Mouse (Mus musculus) heart, adult 9 months (tissue): Measurements from ENCODE around the gene Yes1.
"Not testable (repeated sequence)": the region's sequence is repeated elsewhere in the genome, so short reads cannot be mapped to it uniquely, and the experiment has no call there.

Experiments used
- DNase-seq, 2 experiments: peaks; one replicate each; pipeline ENCODE4 v3.0.0; 2022; ENCODE audit warnings: low spot score in 2 of 2

Gene Yes1

DNA sequence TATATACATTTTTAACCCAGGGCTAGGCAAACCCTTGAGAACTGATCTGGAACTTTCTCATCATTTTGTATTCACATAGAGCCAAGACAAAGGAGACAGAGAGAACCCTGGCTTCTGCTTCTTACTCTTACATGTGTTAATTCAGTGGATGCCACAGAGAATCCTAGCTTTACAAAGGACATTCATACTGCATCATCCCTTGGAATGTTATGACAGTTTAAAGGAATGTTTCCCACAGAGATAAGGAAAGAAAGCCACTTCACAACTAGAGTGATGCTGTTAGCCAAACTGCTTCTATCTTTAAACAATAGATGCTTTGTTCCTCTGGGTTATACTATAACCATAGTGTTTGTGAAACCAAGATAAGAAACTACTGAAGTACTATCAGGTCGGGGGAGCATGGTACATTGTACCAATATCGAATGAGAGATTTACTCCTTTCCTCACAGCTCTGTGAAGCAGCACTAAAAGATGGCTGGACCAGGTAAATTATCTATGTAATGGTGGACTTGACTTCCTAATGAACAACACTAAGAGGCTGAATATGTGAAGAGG is 95.3 kb downstream of the Yes1 start:
- DNase-seq = no peak

DNA sequence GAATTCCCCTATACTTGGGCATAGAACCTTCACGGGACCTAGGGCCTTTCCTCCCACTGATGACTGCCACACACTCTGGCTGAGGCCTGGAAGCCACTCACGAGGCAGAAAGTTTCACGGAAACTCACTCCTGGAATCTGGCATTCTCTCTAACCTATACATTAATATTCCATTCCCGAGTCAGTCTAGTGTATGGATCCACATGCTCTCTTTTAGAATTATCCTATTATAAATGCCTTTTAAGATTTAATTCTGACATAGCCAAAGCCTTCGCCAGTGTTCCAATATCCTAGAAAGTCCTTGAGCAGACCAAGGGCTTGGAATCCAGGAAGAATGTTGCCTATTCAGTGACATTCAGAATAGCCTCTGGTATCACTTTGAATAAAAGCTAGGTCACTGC is 100.5 kb downstream of the Yes1 start:
- DNase-seq = no peak

DNA sequence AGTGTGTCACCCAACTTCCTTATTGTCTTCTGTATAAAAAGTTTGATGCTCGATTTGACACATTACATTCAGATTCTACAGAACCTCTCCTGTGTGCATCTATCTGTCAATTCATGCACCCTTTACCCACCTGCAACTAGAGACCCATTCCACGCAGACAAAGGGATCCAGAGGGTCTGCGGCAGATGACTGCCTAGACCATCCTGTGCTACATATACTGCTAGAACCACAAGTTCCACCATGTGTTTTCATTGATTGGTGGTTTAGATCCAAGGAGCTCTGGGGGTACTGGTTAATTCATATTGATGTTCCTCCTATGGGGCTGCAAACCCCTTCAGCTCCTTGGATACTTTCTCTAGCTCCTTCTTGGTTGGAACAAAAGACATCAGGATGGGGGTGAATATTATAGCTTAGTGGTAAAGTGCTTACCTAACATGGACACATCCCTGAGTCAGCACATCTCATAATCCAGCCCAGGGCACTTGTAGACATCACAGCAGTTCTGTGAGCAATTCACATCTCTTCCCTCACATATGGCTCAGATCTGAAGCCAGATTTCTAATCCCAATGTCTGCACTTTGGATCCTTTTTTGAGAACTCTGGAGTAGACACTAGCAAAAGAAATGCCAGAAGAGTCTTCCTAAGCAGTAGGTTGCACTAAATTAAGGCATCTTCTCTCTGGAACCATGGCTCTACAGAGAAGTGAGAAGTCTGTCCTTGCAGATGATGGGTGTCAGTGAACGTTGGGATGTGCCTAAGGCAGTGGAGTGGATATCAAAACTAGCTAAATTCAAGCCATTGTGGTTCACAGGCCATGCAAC is 101.5 kb downstream of the Yes1 start:
- DNase-seq = no peak

DNA sequence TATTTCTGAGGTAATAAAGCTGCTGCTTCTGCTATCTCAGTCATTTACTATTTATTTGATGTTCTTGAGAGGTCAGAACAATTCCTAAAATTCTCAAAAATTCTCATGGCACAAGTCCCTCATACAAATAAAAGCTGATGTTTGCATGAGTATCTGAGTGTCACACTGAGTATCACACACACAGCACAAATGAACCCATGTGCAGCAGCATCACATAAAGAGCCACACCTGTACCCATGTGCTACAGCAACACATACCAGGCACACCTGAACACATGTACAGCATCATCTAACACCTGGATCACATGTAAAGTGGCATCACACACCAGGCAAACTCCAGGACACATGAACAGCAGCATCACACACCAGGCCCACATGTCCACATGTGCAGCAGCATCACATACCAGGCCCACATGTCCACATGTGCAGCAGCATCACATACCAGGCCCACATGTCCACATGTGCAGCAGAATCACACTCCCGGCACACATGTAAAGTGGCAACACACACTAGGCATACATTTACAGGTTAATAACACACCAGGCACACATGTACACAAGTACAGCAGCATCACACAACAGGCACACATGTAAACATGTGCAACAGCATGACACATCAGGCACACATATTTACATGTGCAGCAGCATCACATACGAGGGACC is 102.2 kb downstream of the Yes1 start:
- DNase-seq = no peak

DNA sequence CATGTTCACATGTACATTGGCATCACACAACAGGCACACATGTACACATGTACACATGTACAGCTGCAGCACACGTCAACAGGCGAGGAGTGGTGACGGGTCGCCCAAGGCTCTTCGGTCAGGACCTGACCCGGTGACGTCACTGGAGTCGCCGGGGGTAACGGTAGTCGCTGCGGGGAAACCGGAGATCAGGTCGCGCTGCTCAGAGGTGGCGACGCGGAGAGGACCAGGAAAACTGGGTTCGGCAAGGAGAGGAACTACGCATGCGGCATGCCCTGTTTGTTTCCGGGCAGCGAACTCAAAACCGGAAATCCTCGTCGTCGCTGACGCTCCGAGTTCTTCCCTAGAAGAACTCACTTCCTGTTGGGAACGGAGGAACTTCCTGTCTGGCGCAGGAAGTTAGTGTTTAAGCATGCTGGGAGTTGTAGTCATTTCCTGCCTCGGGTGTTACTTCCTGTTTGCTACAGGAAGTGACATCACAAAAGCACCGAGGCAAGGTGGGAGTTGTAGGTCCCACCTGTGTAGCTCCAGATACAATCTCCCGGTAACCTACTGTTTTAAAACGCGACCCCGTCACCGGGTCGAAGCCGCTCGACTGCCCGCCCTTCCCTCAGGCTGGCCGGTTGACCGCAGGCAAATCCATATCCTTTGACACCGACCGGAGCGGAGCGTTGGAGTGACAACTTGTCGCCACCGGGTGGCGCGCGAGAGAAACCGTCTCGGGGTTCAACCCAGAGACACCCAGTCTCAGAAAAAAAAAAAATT is 102.9 kb downstream of the Yes1 start:
- peak; percentile 93 to 95 for DNase-seq

DNA sequence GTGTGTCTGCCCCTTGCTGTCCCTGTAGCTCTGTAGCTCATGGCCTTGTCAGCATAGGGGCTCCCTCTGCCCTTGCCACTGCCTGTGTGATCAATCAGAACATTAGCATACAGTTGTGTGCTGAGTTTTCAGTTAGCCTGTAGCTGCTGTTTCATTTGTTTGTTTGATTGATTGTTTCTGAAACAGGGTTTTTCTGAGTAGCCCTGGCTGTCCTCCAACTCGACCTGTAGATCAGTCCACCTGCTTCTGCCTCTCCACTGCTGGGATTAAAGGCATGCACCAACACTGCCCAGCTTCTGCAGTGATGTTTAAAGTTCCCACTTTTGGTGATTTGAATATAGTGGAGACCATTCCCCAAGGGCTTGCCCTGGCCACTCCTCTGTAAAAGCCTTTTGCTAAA is 106.8 kb downstream of the Yes1 start:
- DNase-seq = no peak

DNA sequence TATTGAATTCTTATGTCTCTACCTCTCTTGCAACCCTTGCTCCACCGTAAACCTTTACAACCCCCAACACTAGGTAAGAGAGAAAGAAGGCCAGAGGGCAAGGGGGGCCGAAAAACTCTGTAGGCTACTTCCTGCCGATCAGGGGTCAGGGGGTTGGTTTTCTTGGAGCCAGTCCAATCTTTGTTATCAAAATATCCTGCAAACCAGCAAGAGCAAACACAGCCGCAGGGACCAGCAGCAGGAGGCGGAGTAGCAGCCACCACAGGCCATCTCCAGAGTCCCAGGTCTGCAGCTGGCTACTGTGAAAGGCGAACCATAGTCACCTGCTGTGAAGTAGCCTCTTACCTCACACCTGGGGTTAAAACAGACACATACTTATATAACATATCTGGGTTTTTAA is 107.9 kb downstream of the Yes1 start:
- DNase-seq = no peak

DNA sequence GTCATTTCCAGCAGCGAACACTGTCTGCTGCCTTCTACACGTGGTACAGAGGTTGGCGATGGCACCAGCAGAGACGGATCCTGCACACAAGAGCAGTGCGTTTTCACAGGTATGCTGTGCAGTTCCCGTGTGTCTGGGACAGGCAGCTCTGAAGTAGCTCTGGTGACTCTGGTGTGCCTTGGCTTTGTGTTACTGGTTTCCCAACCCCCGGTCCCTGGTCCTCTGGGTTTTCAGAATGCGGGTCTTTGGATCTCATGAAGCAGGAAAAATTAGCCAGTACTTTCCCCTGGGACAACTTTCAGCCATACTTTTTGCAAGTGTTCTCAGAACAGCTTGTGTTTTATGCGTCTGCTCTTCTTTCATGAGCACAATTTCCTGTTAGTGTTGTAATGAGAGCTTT is 109.4 kb downstream of the Yes1 start:
- no peak for DNase-seq

DNA sequence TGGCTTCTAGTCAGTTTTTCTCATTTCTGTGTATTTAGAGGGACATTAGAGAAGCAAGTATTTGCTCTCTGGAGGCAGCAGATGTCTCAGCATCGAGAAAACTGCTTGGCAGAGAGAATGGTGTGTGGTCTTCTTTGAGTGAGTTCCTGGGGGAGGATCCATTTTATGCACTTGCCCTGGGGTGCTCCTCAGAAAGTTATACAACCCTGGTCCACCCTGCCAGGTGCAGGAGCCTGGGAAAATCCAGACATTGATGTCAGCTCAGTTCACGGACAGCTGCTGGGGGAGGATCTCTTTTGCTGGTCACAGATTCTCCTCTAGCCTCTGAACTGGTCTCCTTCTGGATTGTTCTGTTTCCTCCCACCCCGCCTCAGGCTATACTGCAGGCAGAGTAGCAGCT is 110.3 kb downstream of the Yes1 start:
- no peak for DNase-seq

DNA sequence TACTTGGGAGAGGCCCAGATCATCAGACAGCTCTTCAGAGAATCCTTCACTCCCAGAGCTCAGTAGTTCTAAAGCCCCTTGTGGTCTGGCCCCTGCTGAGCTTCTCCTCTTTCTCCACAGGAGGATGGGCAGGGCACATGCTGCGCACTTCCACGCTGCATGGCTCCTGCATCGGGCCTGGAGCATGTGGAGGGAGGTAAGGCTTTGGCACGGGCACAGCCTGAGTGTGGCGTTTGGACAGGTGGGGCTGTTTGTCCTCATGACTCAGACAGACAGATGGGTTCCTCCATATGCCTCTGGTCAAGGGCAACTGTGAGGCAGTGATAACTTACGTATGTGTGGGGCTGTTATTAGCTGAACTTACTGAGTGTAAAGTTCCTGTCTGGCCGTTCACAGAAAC is 111.3 kb downstream of the Yes1 start:
- no peak for DNase-seq

DNA sequence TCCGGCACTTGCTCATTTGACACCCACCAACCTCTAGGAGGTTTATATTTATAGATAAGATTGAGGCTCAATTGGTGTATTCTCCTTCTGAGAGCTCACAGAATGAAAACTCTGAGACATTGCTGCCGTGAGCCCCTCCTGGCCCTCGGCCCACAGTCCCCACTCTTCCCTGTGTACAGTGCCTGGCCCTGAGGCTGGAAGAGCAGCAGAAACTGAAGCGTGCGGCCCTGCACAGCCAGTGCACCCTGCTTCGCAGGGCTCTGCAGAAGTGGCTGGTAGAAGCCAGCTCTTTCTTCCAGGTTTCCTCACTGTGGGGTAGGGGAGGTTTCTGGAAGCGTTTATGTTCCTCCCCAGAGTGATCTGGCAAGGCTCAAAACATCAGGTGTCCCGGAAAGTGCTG is 111.7 kb downstream of the Yes1 start:
- DNase-seq = not testable (repeated sequence)

DNA sequence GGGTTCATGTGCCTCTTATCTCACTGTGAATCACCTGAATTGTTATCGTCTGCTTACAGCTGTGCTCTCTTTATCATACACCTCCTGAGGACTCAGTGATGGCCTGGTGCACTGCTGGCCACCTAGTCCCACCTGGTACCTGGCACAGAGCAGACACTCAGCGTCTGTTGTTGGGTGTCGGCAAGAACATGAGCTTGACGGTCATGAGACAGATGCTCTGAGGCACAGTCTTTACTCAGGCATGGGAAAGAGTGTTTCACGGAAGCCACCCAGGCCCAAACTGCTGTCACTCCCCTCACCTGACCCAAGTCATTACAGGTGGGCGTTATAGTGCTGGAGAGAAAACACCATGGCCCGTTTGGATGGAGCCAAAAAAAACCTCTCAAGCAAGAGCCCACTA is 113.0 kb downstream of the Yes1 start:
- no peak for DNase-seq

DNA sequence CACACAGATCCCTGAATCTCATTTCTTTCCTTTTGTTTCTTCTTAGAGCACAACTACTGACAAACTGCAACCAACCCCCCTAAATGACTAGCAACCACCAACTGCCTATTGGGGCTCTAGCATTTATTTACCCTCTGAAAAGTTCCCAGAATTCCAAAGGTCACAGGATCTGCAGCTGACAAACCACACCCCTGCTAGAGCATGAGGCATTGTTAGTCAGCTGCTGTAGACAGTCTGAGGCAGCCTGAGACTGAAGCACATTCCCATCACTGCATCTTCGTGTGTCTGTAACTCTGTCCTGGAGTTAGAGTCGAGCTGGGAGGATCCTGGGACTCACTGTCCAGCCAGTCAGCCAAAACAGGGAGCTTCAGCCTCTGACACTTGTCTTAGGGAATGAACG is 114.4 kb downstream of the Yes1 start:
- not testable (repeated sequence) for DNase-seq

DNA sequence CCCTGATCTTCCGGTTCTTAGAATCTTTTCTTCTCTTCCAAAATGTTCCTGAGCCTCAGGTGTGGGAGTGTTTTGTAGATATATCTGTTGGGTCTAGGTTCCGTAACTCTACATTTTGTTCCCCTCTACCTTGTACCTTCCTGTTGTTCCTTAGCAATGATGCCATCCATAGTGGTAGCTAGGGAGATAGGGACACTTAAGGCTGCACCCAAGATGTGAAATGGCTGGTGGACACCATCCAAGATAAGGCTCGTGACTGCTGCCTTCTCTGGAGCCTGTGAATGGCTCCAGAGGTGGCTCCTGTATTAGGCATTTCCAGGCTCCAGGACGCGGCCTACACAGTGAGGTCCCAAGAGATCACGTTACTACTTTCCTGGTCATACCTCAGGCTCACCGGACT is 117.3 kb downstream of the Yes1 start:
- no peak for DNase-seq

DNA sequence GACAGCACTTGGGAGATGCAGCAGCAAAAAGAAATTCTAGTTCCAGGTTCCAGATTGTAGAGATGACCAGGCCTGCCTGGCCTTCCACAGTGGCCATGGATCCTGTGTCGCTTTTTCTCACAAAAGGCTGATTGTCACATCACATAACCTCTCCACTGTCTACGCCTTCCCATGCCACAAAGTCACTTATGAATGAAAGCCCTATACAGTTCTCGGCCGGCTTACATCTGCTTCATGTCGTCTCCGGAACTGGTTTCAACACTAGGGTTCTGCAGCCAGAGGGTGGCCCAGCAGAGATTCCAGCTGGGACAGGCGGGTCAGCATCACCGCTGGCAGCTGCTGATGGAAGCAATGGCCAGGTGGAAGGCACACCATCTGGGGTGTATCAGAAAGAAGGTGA is 117.9 kb downstream of the Yes1 start:
- DNase-seq = no peak

DNA sequence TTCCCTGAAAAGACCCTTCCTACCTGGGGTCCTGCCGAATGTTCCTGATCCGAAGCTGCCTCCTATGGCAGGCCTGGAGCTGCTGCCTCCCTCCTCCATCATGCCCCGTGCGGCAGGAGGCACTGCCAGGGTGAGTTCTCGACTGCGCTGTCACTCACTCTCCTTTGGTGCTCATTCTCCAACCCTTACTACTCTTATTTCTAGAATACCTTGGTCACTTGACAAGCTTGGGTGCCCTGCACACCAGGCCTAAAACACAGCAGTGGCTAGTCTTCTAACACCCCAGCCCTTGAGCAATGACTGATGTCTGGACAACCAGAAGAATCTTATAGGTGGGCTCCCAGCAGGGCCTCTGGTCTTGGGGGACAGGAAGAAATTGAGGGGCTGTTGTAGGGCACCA is 122.9 kb downstream of the Yes1 start:
- DNase-seq = not testable (repeated sequence)

DNA sequence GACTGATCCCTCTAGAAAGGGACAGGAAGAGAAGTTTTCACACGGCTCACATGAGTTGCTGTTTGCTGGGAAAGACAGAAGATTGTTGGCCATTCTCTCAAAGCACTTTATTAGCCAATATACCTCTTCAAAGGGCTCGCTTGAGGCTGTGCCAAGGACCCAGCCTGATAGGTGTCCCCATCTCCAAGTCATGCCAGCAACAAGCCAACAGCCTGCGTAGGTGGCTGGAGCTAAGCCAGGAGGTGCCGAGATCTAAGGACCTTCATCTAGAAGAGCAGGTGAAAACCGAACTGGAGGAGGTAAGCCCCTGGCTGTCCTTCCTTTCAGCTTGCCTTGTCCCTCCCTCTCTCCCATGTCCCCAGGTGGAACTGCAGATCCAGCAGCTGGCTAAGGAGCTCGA is 124.8 kb downstream of the Yes1 start:
- DNase-seq = no peak
